ENCODE assay signal across 13 mouse cellular contexts in the genomic region with DNA sequence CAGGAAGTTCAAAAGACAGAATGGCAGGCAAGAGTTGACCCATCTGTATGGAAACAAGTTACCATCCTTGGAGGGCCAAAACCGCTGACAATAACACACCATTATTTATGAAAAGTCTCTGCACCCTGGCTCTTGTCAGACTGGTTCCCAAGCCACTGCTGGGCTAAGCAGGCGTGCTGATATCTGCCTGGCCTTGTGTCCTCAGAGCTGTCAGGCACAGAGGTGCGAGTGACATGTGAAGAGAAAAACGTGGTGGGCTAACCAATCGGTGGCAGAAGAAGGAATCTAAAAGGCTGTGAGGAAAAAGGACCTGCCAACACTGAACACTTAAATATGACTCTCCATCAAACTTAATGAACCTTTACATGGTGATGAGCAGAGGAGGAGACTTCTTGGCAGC.
DNase-seq lines count a peak whose midpoint lies in the region; ATAC-seq lines count a peak whose summit lies in the region.
"Had no signal": no experiment of that assay in that cellular context is flagged by ENCODE, and none has a peak within 500 bp of the region (broad histone marks: within the 10 kb centered on the region; RNA-seq: fewer than 3 reads in every experiment).

No protein-coding gene starts in this region.

- WGBS in heart, embryonic 13.5 days: 10% methylated on average over 5 of the region's 5 CpGs
- WGBS in limb, embryonic 10.5 days: 30% methylated on average over 5 of the region's 5 CpGs

- H3K4me3 ChIP-seq in heart, embryonic 13.5 days: no peak overlapping the region
- no peak overlapping the region for H3K4me3 ChIP-seq in limb, embryonic 10.5 days
- H3K4me3 ChIP-seq: hindbrain, embryonic 13.5 days; liver, embryonic 13.5 days had no signal

- peaks cover 45% of the 10 kb centered on the region for H3K4me1 ChIP-seq in heart, embryonic 13.5 days
- peaks cover 42% of the 10 kb centered on the region for H3K4me1 ChIP-seq in limb, embryonic 10.5 days

- H3K9ac ChIP-seq in heart, embryonic 13.5 days: no peak overlapping the region
- H3K9ac ChIP-seq: hindbrain, embryonic 13.5 days; liver, embryonic 13.5 days had no signal

- peak overlapping the region; percentile 89 for H3K27ac ChIP-seq in heart, embryonic 13.5 days (replicated peaks)
- H3K27ac ChIP-seq in limb, embryonic 10.5 days: no peak overlapping the region
- H3K27ac ChIP-seq: hindbrain, embryonic 13.5 days; liver, embryonic 13.5 days had no signal

- ATAC-seq in heart, embryonic 13.5 days (ENCODE audit: extremely low read depth, insufficient number of reproducible peaks, low FRiP score, low TSS enrichment): no peak; the same call in 1 of the 2 replicates
- ATAC-seq: CD4-positive, CD25-positive, alpha-beta regulatory T cell, adult 4 months; forebrain, embryonic 14.5 days; intestine, embryonic 16.5 days had no signal

- no peaks in the 10 kb centered on the region for H3K27me3 ChIP-seq in heart, embryonic 13.5 days (replicated peaks)
- H3K27me3 ChIP-seq in limb, embryonic 10.5 days (ENCODE audit: low read depth, poor library complexity, severe bottlenecking): no peaks in the 10 kb centered on the region
- H3K27me3 ChIP-seq: hindbrain, embryonic 13.5 days; liver, embryonic 13.5 days had no signal

- H3K36me3 ChIP-seq in heart, embryonic 13.5 days: no peaks in the 10 kb centered on the region
- no peaks in the 10 kb centered on the region for H3K36me3 ChIP-seq in limb, embryonic 10.5 days
- H3K36me3 ChIP-seq: hindbrain, embryonic 13.5 days; liver, embryonic 13.5 days had no signal

- no peaks in the 10 kb centered on the region for H3K9me3 ChIP-seq in heart, embryonic 13.5 days
- no peaks in the 10 kb centered on the region for H3K9me3 ChIP-seq in limb, embryonic 10.5 days (replicated peaks)
- H3K9me3 ChIP-seq: hindbrain, embryonic 13.5 days; liver, embryonic 13.5 days had no signal

- no peak overlapping the region for H3K4me2 ChIP-seq in heart, embryonic 13.5 days
- H3K4me2 ChIP-seq: hindbrain, embryonic 13.5 days; liver, embryonic 13.5 days had no signal

- DNase-seq in heart, adult 18-20 months: peak; percentile 38 to 52
- DNase-seq in limb, embryonic 10.5 days (ENCODE audit: low spot score): peak; percentile 59
- DNase-seq in lung, postnatal 25 days (ENCODE audit: low spot score): peak; percentile 39
- no peak for DNase-seq in yolk sac, embryonic 10.5 days (ENCODE audit: low spot score)
- no peak for DNase-seq in left cerebral cortex, adult 9 months (ENCODE audit: low spot score in 2 of 2)
- no peak for DNase-seq in right cerebral cortex, postnatal 36 days (ENCODE audit: low spot score in 2 of 2)
- DNase-seq: cerebellum, postnatal 36 days; liver, embryonic 13.5 days had no signal

Comparison
In these comparisons a context has a peak if more than half of its experiments do, and no peak if none do; other contexts are left out.
1. DNase-seq: peak in heart, adult 18-20 months (2 of 2), limb, embryonic 10.5 days (single experiment) and lung, postnatal 25 days (single experiment); none in yolk sac, embryonic 10.5 days (single experiment), left cerebral cortex, adult 9 months (0 of 2) and right cerebral cortex, postnatal 36 days (0 of 2).